Mouse (Mus musculus): Measurements from ENCODE around the gene Gm45213. TPM values are rescaled to one million over a fixed set of nuclear protein-coding genes. Genes with fewer than 3 reads are reported as not detected.

Gene Gm45213
- polyA plus RNA-seq, 1 experiment from 2014 or later = not detected

GRCm38 (mm10) chr7:66090676-66091190, 47.3 kb downstream of the Gm45213 start:
- Histone ChIP-seq H3K4me3 (no peak overlapping the region), H3K9me3 (replicated peaks) (no peaks in the 10 kb centered on the region), H3K9ac (no peak overlapping the region), H3K36me3 (peaks cover 67% of the 10 kb centered on the region), H3K4me1 (replicated peaks) (no peaks in the 10 kb centered on the region), H3K27me3 (replicated peaks) (no peaks in the 10 kb centered on the region), H3K4me2 (no peak overlapping the region), H3K27ac (ENCODE audit: poor library complexity, severe bottlenecking) (no peak overlapping the region)
- 86% methylated on average over 11 of the region's 11 CpGs for WGBS
- ATAC-seq (ENCODE audit: insufficient number of reproducible peaks, low FRiP score) = no peak

- Histone ChIP-seq H3K9ac (no peak overlapping the region), H3K9me3 (replicated peaks) (no peaks in the 10 kb centered on the region), H3K36me3 (peaks cover 59% of the 10 kb centered on the region), H3K4me1 (replicated peaks) (no peaks in the 10 kb centered on the region), H3K4me3 (no peak overlapping the region), H3K27me3 (replicated peaks) (no peaks in the 10 kb centered on the region), H3K4me2 (no peak overlapping the region), H3K27ac (ENCODE audit: poor library complexity, severe bottlenecking) (no peak overlapping the region)
- no peak for ATAC-seq (ENCODE audit: insufficient number of reproducible peaks, low FRiP score)
- WGBS = 81% methylated on average over 7 of the region's 7 CpGs
Measured at GRCm38 (mm10) chr7:66091553-66091952, 48.2 kb downstream of the Gm45213 start.

- Histone ChIP-seq H3K27ac (ENCODE audit: poor library complexity, severe bottlenecking) (no peak overlapping the region), H3K9ac (no peak overlapping the region), H3K36me3 (peaks cover 48% of the 10 kb centered on the region), H3K4me3 (no peak overlapping the region), H3K4me2 (no peak overlapping the region), H3K4me1 (replicated peaks) (no peaks in the 10 kb centered on the region), H3K9me3 (replicated peaks) (no peaks in the 10 kb centered on the region), H3K27me3 (replicated peaks) (no peaks in the 10 kb centered on the region)
- no peak for ATAC-seq (ENCODE audit: insufficient number of reproducible peaks, low FRiP score)
- WGBS = 88% methylated on average over 8 of the region's 8 CpGs
Measured at GRCm38 (mm10) chr7:66092656-66093055, 49.3 kb downstream of the Gm45213 start.

DNA sequence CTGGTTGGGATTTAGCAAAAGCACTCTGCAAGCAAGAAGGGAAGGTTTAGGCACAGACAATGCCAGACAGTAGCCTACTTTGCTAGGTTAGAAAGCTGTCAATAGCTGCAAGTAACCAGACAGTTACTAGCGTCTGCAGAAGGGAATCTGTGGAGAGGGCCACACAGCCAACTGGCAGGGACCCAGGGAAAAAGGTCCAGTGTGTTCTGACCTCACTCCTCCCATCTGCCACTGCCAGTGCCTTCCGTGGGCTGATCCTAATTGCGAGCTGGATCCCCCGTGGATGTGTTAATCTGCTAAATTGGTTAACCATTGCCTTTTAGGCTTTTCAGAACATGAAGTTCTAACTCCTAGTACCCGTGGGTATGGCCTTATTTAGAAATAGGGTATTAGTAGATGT, 50.7 kb downstream of the Gm45213 start:
- Histone ChIP-seq H3K27me3 (replicated peaks) (no peaks in the 10 kb centered on the region), H3K4me2 (no peak overlapping the region), H3K4me1 (replicated peaks) (no peaks in the 10 kb centered on the region), H3K4me3 (no peak overlapping the region), H3K27ac (ENCODE audit: poor library complexity, severe bottlenecking) (no peak overlapping the region), H3K9ac (no peak overlapping the region), H3K36me3 (peaks cover 35% of the 10 kb centered on the region), H3K9me3 (replicated peaks) (no peaks in the 10 kb centered on the region)
- no peak for ATAC-seq (ENCODE audit: insufficient number of reproducible peaks, low FRiP score)
- 73% methylated on average over 5 of the region's 5 CpGs for WGBS

- no peak for ATAC-seq (ENCODE audit: insufficient number of reproducible peaks, low FRiP score)
- WGBS = 84% methylated on average over 7 of the region's 7 CpGs
Measured at GRCm38 (mm10) chr7:66098803-66099202, 55.4 kb downstream of the Gm45213 start.

DNA sequence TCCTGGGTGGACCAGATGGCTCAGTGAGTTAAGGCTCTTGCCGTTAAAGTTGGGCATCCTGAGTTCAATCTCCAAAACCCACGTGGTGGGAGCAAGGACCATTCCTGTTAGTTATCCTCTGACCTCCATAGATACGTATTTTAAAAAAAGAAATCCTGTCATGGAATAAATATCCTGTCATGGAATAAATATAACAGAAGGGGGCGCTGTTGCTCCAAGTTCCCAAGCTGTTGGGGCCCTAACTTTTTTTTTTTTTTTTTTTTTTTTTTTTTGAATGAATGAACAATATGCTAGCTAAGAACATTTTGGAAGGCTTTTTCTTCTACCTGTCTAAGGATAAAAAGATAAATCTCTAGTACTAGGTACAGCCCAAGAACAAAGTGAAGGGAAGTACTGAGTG, 58.5 kb downstream of the Gm45213 start:
- no peak overlapping the region for H3K9ac ChIP-seq
- H3K4me2 ChIP-seq = no peak overlapping the region
- no peak overlapping the region for H3K27ac ChIP-seq (ENCODE audit: poor library complexity, severe bottlenecking)
- no peaks in the 10 kb centered on the region for H3K36me3 ChIP-seq
- no peak for ATAC-seq (ENCODE audit: insufficient number of reproducible peaks, low FRiP score)
- H3K9me3 ChIP-seq (replicated peaks) = no peaks in the 10 kb centered on the region
- H3K27me3 ChIP-seq (replicated peaks) = peaks cover 13% of the 10 kb centered on the region; the same call in 1 of the 2 replicates
- WGBS = 6% methylated on average over 4 of the region's 4 CpGs
- no peak overlapping the region for H3K4me3 ChIP-seq
- peaks cover 5% of the 10 kb centered on the region for H3K4me1 ChIP-seq (replicated peaks)

More at GRCm38 (mm10) chr7:66098803-66099202, 55.4 kb downstream of the Gm45213 start:
- Histone ChIP-seq H3K9me3 (replicated peaks) (no peaks in the 10 kb centered on the region), H3K9ac (no peak overlapping the region), H3K27me3 (replicated peaks) (peaks cover 13% of the 10 kb centered on the region; the same call in 1 of the 2 replicates), H3K36me3 (no peaks in the 10 kb centered on the region), H3K27ac (ENCODE audit: poor library complexity, severe bottlenecking) (no peak overlapping the region), H3K4me1 (replicated peaks) (no peaks in the 10 kb centered on the region), H3K4me3 (no peak overlapping the region), H3K4me2 (no peak overlapping the region)

- no peak overlapping the region for H3K9ac ChIP-seq
- H3K4me3 ChIP-seq = no peak overlapping the region
- H3K27me3 ChIP-seq (replicated peaks) = peaks cover 13% of the 10 kb centered on the region; the same call in 1 of the 2 replicates
- 88% methylated on average over 5 of the region's 5 CpGs for WGBS
- ATAC-seq (ENCODE audit: insufficient number of reproducible peaks, low FRiP score) = no peak
- H3K36me3 ChIP-seq = no peaks in the 10 kb centered on the region
- H3K27ac ChIP-seq (ENCODE audit: poor library complexity, severe bottlenecking) = no peak overlapping the region
- H3K4me2 ChIP-seq = no peak overlapping the region
- H3K4me1 ChIP-seq (replicated peaks) = peaks cover 5% of the 10 kb centered on the region
- H3K9me3 ChIP-seq (replicated peaks) = no peaks in the 10 kb centered on the region
Measured at GRCm38 (mm10) chr7:66104531-66104930, 61.1 kb downstream of the Gm45213 start.

- Histone ChIP-seq H3K9me3 (replicated peaks) (no peaks in the 10 kb centered on the region), H3K4me2 (no peak overlapping the region), H3K36me3 (no peaks in the 10 kb centered on the region), H3K4me3 (no peak overlapping the region), H3K4me1 (replicated peaks) (peaks cover 5% of the 10 kb centered on the region), H3K27me3 (replicated peaks) (0 out of 2 replicates have a peak, but pooled peaks cover 5% of the 10 kb centered on the region), H3K9ac (no peak overlapping the region), H3K27ac (ENCODE audit: poor library complexity, severe bottlenecking) (no peak overlapping the region)
- 50% methylated on average over 4 of the region's 4 CpGs for WGBS
- ATAC-seq (ENCODE audit: insufficient number of reproducible peaks, low FRiP score) = no peak
Measured at GRCm38 (mm10) chr7:66105771-66106170, 62.4 kb downstream of the Gm45213 start.

DNA sequence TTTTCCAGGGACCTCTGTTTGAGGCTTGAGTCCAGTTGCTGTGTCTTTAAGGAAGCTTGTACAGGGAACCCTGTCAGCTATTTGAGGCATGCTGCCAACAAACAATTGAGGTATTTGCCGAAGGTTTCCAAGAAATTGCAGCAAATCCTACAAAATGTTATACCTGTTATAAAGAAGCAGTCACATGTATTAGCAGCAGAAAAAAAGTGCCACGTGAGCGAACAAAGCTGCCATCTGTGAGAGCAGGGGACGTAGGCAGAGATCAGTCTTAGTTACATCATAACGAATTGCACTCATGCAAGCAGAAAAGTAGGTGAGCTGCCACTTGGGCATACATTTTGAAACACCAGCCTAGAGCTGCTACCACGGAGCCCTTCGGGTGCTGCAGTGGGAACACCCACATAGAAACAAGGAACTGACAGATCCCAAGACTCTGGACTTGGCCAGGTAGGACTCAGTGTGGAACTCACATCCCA, 63.2 kb downstream of the Gm45213 start:
- H3K4me1 ChIP-seq (replicated peaks) = peaks cover 8% of the 10 kb centered on the region
- WGBS = 71% methylated on average over 7 of the region's 7 CpGs
- no peak overlapping the region for H3K27ac ChIP-seq (ENCODE audit: poor library complexity, severe bottlenecking)
- H3K4me3 ChIP-seq = no peak overlapping the region
- no peak overlapping the region for H3K9ac ChIP-seq
- H3K9me3 ChIP-seq (replicated peaks) = no peaks in the 10 kb centered on the region
- H3K36me3 ChIP-seq = no peaks in the 10 kb centered on the region
- ATAC-seq (ENCODE audit: insufficient number of reproducible peaks, low FRiP score) = no peak
- no peaks in the 10 kb centered on the region for H3K27me3 ChIP-seq (replicated peaks)
- H3K4me2 ChIP-seq = no peak overlapping the region

DNA sequence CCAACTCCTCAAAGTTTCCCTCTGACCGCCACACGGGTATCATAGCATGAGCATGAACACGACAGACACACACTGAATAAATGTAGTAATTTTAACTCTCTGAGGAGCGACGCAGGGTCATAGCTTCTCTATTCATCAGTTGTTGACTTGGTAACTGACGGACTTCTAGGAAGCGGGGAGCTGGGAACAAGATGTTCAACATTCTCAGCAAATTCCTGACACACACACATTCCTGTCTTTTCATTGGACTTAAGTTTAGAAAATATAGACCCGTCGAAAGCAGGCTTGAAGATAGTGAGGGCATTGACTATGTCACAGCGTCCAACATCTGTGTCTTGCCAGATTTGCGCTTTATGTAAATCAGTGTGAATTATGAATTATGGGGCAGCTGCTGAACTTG, 63.8 kb downstream of the Gm45213 start:
- Histone ChIP-seq H3K4me1 (replicated peaks) (peaks cover 8% of the 10 kb centered on the region), H3K27ac (ENCODE audit: poor library complexity, severe bottlenecking) (no peak overlapping the region), H3K27me3 (replicated peaks) (no peaks in the 10 kb centered on the region), H3K4me2 (no peak overlapping the region), H3K9me3 (replicated peaks) (no peaks in the 10 kb centered on the region), H3K9ac (no peak overlapping the region), H3K36me3 (no peaks in the 10 kb centered on the region), H3K4me3 (no peak overlapping the region)
- ATAC-seq (ENCODE audit: insufficient number of reproducible peaks, low FRiP score) = no peak
- WGBS = 61% methylated on average over 11 of the region's 11 CpGs

- Histone ChIP-seq H3K4me1 (replicated peaks) (peaks cover 13% of the 10 kb centered on the region), H3K9ac (no peak overlapping the region), H3K9me3 (replicated peaks) (no peaks in the 10 kb centered on the region), H3K4me3 (no peak overlapping the region), H3K4me2 (no peak overlapping the region), H3K27ac (ENCODE audit: poor library complexity, severe bottlenecking) (no peak overlapping the region), H3K27me3 (replicated peaks) (no peaks in the 10 kb centered on the region), H3K36me3 (no peaks in the 10 kb centered on the region)
- 19% methylated on average over 7 of the region's 7 CpGs for whole genome bisulfite sequencing
- ATAC-seq (ENCODE audit: insufficient number of reproducible peaks, low FRiP score) = no peak
Measured at GRCm38 (mm10) chr7:66107930-66108329, 64.5 kb downstream of the Gm45213 start.

Measured in heart, embryonic 12.5 days (tissue).